Mouse (Mus musculus): ENCODE data around the gene Fopnl.

Gene Fopnl

DNA sequence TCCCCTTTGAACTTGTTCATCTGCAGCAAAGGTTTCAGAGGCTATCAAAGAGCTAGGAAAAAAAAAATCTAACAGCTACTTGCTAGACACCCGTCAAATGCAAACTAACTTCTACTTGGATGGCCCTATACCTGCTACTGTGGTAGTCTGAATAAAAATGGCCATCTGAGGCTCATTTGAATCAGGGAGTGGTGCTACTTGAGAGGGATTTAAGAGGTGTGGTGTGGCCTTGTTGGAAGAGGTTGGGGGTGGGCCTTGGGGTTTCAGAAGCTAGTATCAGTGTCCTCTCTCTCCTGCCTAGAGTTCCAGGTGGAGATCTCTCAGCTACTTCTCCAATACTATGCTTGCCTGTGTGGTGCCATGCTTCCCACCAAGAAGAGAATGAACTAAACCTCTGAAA lies 10.8 kb downstream of the Fopnl start:
- DNase-seq: no peak

GRCm38 (mm10) chr16:14304791-14305190 lies 12.4 kb downstream of the Fopnl start:
- DNase-seq: no peak

DNA sequence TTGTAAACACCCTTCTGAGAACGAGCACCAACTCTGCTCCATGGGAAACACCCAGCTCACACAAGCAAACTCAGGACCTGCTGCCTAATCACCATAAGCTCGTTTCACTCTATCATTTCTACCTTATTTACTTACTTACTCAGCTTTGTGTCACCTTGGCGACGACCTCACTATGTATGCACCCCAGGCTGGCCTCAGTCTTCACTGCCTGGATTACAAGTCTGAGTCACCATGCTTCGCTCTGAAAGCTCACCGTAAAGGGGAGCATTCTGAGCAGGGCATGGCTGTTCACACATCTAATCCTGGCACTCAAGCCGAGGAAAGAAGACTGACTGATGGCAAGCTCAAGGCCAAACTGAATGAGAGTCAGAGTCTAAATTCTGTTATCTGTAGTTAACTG lies 13.5 kb downstream of the Fopnl start:
- no peak for DNase-seq

GRCm38 (mm10) chr16:14303148-14303547 lies 14.1 kb downstream of the Fopnl start:
- no peak for DNase-seq

DNA sequence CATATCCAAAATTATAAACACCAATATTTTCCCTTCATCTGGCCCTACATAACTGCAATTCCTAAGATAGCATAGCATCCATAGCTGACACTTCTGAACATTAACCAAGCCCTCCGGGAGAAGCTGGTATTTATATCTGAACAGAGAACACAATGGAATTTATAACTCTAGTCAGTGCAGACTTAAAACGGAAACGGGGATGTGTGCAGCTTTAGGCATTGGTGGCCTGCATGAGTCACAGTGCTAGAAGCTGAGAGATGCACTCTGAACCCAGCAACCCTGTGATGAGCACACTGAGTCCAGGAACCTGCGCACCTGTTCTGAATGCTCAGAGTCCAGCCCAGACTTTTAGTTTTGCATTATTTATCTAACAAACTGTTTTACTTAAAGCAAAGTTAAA lies 18.7 kb downstream of the Fopnl start:
- no peak for DNase-seq

GRCm38 (mm10) chr16:14297746-14298145 lies 19.5 kb downstream of the Fopnl start:
- DNase-seq: no peak

DNA sequence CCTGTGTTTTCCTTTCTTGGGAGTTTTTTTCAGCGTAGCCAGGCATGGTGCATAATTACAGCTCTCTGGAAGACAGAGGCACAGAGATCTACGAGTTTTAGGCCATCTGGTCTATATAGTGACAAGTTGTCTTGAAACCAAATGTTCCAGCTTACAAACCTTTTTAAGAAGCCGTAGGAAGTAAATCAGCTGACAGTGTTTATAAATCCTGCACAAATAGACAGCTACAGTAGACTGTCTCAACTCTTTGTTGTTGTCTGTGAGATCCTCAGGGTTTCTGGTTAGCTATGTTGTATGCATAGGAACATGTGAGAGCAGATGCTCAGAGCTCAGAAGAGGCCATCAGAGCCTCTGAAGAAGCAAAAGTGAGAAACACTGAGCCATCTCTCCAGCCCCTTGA lies 20.1 kb downstream of the Fopnl start:
- DNase-seq: no peak

DNA sequence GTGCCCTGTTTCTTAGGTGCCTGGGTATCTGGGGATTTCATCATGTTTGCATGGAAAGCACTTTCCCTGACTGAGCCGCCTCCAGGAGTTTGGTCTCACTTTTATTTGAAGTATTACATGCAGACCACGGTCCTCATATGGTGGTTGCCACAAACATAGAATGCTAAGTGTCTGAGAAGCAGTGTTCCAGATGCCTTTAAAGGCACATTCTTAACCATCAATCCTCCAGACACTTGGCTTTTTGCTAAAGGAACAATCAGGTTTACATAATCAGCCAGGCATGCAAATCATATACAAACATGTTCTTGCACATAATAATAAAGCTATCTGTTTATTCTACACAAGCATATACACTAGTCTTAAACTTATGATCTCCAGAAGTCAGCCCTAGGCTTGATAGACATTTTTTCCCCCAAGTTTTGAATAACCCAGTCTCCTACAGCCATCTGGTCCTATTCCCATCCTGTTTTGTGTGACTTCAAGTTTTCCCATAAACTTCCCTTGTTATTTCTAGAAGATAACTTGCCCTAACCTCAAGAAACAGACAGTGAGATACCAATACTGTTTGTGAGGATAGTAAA lies 20.6 kb downstream of the Fopnl start:
- no peak for DNase-seq

- DNase-seq: no peak
Observed at GRCm38 (mm10) chr16:14295291-14295690, 21.9 kb downstream of the Fopnl start.

- peak; percentile 19 for DNase-seq
Observed at GRCm38 (mm10) chr16:14292205-14293199, 24.7 kb downstream of the Fopnl start.

GRCm38 (mm10) chr16:14291223-14291622 lies 26.0 kb downstream of the Fopnl start, which contains the start of gene Myh11:
Gene Myh11 (minus strand): TSS chr16:14291372.
- DNase-seq: peak; percentile 73

DNA sequence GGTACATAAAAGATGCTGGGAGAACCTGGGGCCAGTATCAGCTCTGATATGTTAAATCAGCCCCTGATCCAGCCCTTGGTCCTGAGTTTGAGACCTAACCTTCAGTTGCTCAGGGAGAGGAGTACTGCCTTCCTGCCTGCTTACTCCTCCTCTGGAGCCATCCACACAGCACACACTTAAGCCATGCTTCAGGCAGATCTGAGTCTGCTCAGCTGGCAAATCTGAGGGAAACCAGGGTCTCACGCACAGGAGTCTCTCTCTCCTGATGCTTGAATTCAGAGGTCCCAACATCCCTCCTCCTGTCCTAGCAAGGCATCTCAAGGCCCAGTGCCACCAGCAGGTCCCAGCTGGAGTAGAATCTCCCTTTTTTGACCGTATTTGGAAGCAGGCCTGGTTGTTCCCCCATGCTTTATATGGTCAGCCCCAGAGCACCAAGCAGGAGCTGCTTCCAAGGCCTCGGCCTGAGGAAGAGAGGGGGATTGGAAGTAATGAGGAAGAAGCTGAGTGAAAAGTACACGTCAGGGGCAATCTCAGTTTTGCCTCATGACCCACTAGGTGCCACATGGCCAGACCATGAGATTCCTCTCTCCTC lies 44.7 kb downstream of the Fopnl start:
- DNase-seq: no peak

- DNase-seq: no peak
Observed at GRCm38 (mm10) chr16:14265203-14265920, 51.8 kb downstream of the Fopnl start.

GRCm38 (mm10) chr16:14264504-14264903 lies 52.7 kb downstream of the Fopnl start:
- DNase-seq: no peak

DNA sequence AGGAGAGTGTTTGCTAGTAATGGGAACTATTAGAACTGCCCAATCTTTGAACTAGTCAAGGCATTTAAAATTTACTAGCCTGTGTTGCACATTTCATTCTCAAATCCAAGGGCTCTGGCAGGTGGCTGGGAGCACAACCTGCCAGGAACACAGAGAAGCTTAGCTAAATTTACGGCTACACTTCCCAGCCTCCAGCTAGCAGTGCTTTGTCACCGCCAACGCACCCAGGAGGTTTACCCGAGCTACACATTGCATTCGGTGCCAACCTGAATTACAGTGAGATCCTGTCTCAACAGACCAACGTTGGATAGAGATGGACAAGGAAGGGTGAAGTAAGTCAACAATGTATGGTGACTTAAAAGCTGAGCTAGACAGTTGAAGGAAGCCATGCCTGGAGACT lies 54.0 kb downstream of the Fopnl start:
- no peak for DNase-seq

- DNase-seq: no peak
Observed at GRCm38 (mm10) chr16:14262410-14262809, 54.8 kb downstream of the Fopnl start.

- no peak for DNase-seq
Observed at GRCm38 (mm10) chr16:14258856-14259255, 58.3 kb downstream of the Fopnl start.

- DNase-seq: no peak
Observed at GRCm38 (mm10) chr16:14253586-14253985, 63.6 kb downstream of the Fopnl start.

- no peak for DNase-seq
Observed at GRCm38 (mm10) chr16:14252877-14253276, 64.3 kb downstream of the Fopnl start.

DNA sequence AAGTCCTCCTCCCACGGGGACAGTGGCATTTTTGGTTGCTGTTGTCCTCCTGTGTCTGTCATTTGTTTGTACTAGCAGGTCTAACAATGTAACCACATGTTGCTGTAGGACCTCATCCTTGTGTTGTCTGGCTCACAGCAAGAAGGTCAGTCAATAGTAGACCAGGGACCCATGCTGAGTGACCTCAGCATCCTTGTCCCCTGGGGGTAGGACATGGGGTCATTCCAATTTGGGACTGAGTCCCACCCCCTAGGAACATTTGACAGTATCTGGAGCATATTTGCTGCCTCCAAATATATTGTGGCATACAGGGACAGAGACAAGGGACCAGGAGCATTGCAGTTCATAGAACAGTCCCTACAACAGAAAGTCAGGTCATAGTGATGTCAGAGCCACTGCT lies 67.3 kb downstream of the Fopnl start:
- DNase-seq: no peak
